Mouse (Mus musculus): ENCODE measurements around the gene Evc. TPM values are rescaled to one million over a fixed set of nuclear protein-coding genes. Genes with fewer than 3 reads are reported as not detected.

Gene Evc
- total RNA-seq, 1 experiment, result 35.1 TPM

DNA sequence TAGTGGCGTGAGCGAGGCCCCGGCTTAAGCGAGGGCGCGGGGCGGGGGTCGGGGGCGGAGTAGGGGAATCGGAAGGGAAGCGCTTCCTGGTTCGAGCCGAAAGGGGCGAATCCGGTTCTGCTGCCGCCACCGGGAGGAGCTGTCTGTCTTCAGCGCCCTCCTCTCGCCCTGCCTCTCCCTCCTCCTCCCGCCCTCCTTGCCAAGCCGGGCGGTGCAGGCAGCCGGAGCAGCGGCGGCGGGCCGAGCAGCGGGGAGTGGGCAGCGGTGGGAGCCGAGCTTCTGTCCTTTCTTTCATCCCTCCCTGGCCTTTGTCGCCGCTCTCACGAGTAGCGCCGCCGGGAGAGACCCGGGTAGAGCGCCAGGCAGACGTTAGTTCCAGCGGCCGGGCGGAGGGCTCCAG lies 91.0 kb downstream of the Evc start:
- no peak for DNase-seq (ENCODE audit: low read depth, low spot score)
- Histone ChIP-seq H3K9ac (ENCODE audit: insufficient read depth, low read depth, low read length, poor library complexity, severe bottlenecking) (peak overlapping the region; percentile 75), H3K27ac (ENCODE audit: insufficient read depth, low read depth, low read length, poor library complexity, severe bottlenecking) (peak overlapping the region; percentile 79), H3K4me3 (ENCODE audit: insufficient read depth in 1 of 2, low read depth in 1 of 2, low read length in 2 of 2, poor library complexity in 1 of 2, severe bottlenecking in 1 of 2) (peak overlapping the region; percentile 77 to 87), H3K36me3 (ENCODE audit: control insufficient read depth, insufficient read depth, low read length, poor library complexity, severe bottlenecking) (no peaks in the 10 kb centered on the region), H3K9me3 (ENCODE audit: control insufficient read depth, insufficient read depth, low read depth, low read length) (no peaks in the 10 kb centered on the region), H3K4me1 (ENCODE audit: control insufficient read depth in 2 of 2, insufficient read depth in 2 of 2, low read length in 2 of 2, poor library complexity in 1 of 2) (peaks cover 20 to 36% of the 10 kb centered on the region in 2 experiments)
- no peak for TF ChIP-seq MAFK (IDR thresholded peaks at IDR 0.05; ENCODE audit: insufficient read depth, low read depth, low read length)
- TF ChIP-seq ZC3H11A (IDR thresholded peaks at IDR 0.05; ENCODE audit: borderline replicate concordance, low read depth, low read length), result no peak
- no peak for TF ChIP-seq HCFC1 (IDR thresholded peaks at IDR 0.05; ENCODE audit: borderline replicate concordance, insufficient read depth, low read length)
- TF ChIP-seq ZNF384 (IDR thresholded peaks at IDR 0.05; ENCODE audit: low read depth, low read length), result no peak
- TF ChIP-seq CHD2 (IDR thresholded peaks at IDR 0.05; ENCODE audit: low read depth, low read length), result no peak
- in situ Hi-C loops (cut with MboI; ENCODE audit: low sequenced_read_pairs in 2 of 2, unreplicated experiment in 2 of 2), result loop anchor here in 1 of 2 experiments (10.0 kb wide), 1 partner anchor 579 kb away; the partner anchor contains the start of gene Msx1

DNA sequence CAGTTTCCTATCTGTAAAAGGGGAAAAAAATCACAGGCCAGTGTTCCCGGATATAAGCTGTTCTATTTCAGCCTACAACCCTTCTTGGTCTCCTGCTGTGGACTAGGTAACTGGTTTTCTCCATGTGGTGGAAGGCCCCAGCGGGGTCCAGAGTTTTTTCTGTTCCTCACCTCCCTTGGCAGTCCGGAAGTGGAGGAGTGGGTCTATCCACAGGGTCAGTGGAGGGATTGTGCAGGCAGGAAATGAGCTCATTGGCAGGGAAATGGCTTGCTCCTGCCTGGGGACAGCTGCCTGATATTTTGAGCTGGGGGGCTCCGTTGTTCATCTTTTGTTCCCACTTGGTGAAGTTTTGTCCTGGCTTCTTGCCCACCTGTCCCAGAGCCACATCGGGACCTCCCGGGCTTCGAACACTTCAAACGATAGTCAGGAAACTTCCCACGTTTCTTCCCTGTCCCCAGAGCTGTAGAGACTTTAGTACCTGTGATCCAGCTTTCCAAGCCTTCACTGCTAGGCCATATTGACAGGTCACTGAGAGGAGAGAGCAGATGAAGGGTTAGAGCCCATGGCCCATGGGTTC lies 91.9 kb downstream of the Evc start:
- peak overlapping the region; percentile 49; the same call in 1 of the 2 replicates for H3K9ac ChIP-seq (ENCODE audit: insufficient read depth, low read depth, low read length, poor library complexity, severe bottlenecking)
- H3K36me3 ChIP-seq (ENCODE audit: control insufficient read depth, insufficient read depth, low read length, poor library complexity, severe bottlenecking), result no peaks in the 10 kb centered on the region
- peak overlapping the region; percentile 77 to 87 for H3K4me3 ChIP-seq (ENCODE audit: insufficient read depth in 1 of 2, low read depth in 1 of 2, low read length in 2 of 2, poor library complexity in 1 of 2, severe bottlenecking in 1 of 2)
- TF ChIP-seq CHD2 (IDR thresholded peaks at IDR 0.05; ENCODE audit: low read depth, low read length) (no peak), ZC3H11A (IDR thresholded peaks at IDR 0.05; ENCODE audit: borderline replicate concordance, low read depth, low read length) (no peak), HCFC1 (IDR thresholded peaks at IDR 0.05; ENCODE audit: borderline replicate concordance, insufficient read depth, low read length) (no peak), MAFK (IDR thresholded peaks at IDR 0.05; ENCODE audit: insufficient read depth, low read depth, low read length) (no peak), ZNF384 (IDR thresholded peaks at IDR 0.05; ENCODE audit: low read depth, low read length) (no peak)
- DNase-seq (ENCODE audit: low read depth, low spot score), result no peak
- H3K27ac ChIP-seq (ENCODE audit: insufficient read depth, low read depth, low read length, poor library complexity, severe bottlenecking), result peak overlapping the region; percentile 79; the same call in 1 of the 2 replicates
- no peaks in the 10 kb centered on the region for H3K9me3 ChIP-seq (ENCODE audit: control insufficient read depth, insufficient read depth, low read depth, low read length)
- H3K4me1 ChIP-seq (ENCODE audit: control insufficient read depth in 2 of 2, insufficient read depth in 2 of 2, low read length in 2 of 2, poor library complexity in 1 of 2), result peaks cover 20 to 32% of the 10 kb centered on the region in 2 experiments
- in situ Hi-C loops (cut with MboI; ENCODE audit: low sequenced_read_pairs in 2 of 2, unreplicated experiment in 2 of 2), result loop anchor here in 1 of 2 experiments (10.0 kb wide), 1 partner anchor 580 kb away; the partner anchor contains the start of gene Msx1

GRCm38 (mm10) chr5:37244161-37244560 lies 92.5 kb downstream of the Evc start:
- Histone ChIP-seq H3K9me3 (ENCODE audit: control insufficient read depth, insufficient read depth, low read depth, low read length) (no peaks in the 10 kb centered on the region), H3K9ac (ENCODE audit: insufficient read depth, low read depth, low read length, poor library complexity, severe bottlenecking) (peak overlapping the region; percentile 16; the same call in 1 of the 2 replicates), H3K4me1 (ENCODE audit: control insufficient read depth in 2 of 2, insufficient read depth in 2 of 2, low read length in 2 of 2, poor library complexity in 1 of 2) (peaks cover 16 to 29% of the 10 kb centered on the region in 2 experiments), H3K36me3 (ENCODE audit: control insufficient read depth, insufficient read depth, low read length, poor library complexity, severe bottlenecking) (no peaks in the 10 kb centered on the region), H3K4me3 (ENCODE audit: insufficient read depth in 1 of 2, low read depth in 1 of 2, low read length in 2 of 2, poor library complexity in 1 of 2, severe bottlenecking in 1 of 2) (peak overlapping the region; percentile 42 to 77), H3K27ac (ENCODE audit: insufficient read depth, low read depth, low read length, poor library complexity, severe bottlenecking) (no peak overlapping the region; the same call in 1 of the 2 replicates)
- DNase-seq (ENCODE audit: low read depth, low spot score), result no peak
- no peak for TF ChIP-seq MAFK (IDR thresholded peaks at IDR 0.05; ENCODE audit: insufficient read depth, low read depth, low read length)
- TF ChIP-seq HCFC1 (IDR thresholded peaks at IDR 0.05; ENCODE audit: borderline replicate concordance, insufficient read depth, low read length), result no peak
- TF ChIP-seq ZNF384 (IDR thresholded peaks at IDR 0.05; ENCODE audit: low read depth, low read length), result no peak
- TF ChIP-seq ZC3H11A (IDR thresholded peaks at IDR 0.05; ENCODE audit: borderline replicate concordance, low read depth, low read length), result no peak
- in situ Hi-C loops (cut with MboI; ENCODE audit: low sequenced_read_pairs in 2 of 2, unreplicated experiment in 2 of 2), result loop anchor here in 1 of 2 experiments (10.0 kb wide), 1 partner anchor 581 kb away; the partner anchor contains the start of gene Msx1

DNA sequence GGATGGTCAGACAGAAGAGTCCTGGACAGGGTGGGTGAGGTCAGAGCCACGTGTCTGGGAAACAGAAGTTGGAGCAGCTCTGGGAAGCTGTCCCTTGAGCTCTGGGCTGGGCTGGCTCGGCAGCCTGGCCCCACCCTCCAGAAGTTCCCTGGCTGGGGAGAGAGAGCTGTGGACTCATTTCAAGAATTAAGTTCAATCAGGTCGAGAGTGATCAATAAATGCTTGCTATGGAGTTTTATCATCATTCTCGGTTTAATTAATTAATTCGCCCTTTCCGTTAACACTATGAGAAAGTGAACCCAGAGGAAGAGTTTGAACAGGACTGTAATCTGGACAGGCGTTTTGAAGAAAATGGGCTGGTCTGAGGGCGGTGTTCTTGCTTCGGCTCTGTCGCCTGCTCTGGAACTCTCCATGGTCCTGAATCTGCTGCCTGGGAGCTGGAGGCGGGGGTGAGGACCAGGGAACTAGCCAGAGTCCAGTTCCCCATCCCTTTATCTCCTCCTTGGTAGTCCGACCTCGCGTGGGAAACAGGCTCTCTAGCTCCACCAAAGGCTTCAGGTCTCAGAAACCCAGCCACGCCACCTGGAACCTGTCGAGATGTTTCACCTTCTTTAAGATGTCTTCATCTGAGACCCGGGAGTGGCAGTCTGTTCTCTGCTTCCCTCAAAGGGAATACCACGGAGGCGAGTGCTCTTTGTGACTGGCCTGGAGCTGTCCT lies 93.4 kb downstream of the Evc start:
- peak; percentile 74 for DNase-seq (ENCODE audit: low read depth, low spot score)
- no peak overlapping the region for H3K9ac ChIP-seq (ENCODE audit: insufficient read depth, low read depth, low read length, poor library complexity, severe bottlenecking)
- in situ Hi-C loops (cut with MboI; ENCODE audit: low sequenced_read_pairs in 2 of 2, unreplicated experiment in 2 of 2), result loop anchor here in 1 of 2 experiments (10.0 kb wide), 1 partner anchor 581 kb away; the partner anchor contains the start of gene Msx1
- no peaks in the 10 kb centered on the region for H3K36me3 ChIP-seq (ENCODE audit: control insufficient read depth, insufficient read depth, low read length, poor library complexity, severe bottlenecking)
- no peaks in the 10 kb centered on the region for H3K9me3 ChIP-seq (ENCODE audit: control insufficient read depth, insufficient read depth, low read depth, low read length)
- H3K4me1 ChIP-seq (ENCODE audit: control insufficient read depth in 2 of 2, insufficient read depth in 2 of 2, low read length in 2 of 2, poor library complexity in 1 of 2), result peaks cover 11 to 22% of the 10 kb centered on the region in 2 experiments
- TF ChIP-seq CHD2 (IDR thresholded peaks at IDR 0.05; ENCODE audit: low read depth, low read length) (no peak), ZNF384 (IDR thresholded peaks at IDR 0.05; ENCODE audit: low read depth, low read length) (no peak), HCFC1 (IDR thresholded peaks at IDR 0.05; ENCODE audit: borderline replicate concordance, insufficient read depth, low read length) (no peak), MAFK (IDR thresholded peaks at IDR 0.05; ENCODE audit: insufficient read depth, low read depth, low read length) (no peak), ZC3H11A (IDR thresholded peaks at IDR 0.05; ENCODE audit: borderline replicate concordance, low read depth, low read length) (no peak)
- H3K27ac ChIP-seq (ENCODE audit: insufficient read depth, low read depth, low read length, poor library complexity, severe bottlenecking), result no peak overlapping the region
- peak overlapping the region in 1 of 2 experiments; percentile 67; a peak in 1 of 4 replicates for H3K4me3 ChIP-seq (ENCODE audit: insufficient read depth in 1 of 2, low read depth in 1 of 2, low read length in 2 of 2, poor library complexity in 1 of 2, severe bottlenecking in 1 of 2)

Data from ES-E14 (cell line).